Mouse (Mus musculus): Measurements from ENCODE around the gene Rd3l.

DNA sequence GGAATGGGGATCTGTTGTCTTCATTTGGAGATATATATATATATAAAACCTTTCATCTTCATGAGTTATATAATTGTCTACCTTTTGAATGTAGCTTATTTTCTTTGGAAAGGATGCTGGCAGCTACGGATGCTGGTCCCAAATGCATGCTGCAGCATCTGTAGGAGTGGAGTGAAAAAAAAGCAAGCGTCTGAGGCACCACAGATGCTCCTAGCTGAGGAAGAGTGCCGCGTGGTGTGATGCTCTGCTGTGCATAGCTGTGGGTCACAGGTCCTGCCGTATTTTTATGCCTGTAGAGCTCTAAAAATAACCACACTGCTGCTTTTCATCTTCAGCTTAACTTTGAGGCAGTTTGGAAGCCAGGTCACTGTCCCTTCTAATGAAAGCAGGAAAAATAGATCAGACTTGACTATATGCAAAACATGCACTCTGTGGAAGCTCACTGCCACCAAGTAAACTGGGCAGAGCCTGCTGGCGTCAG lies at the start of gene Rd3l:
- TF ChIP-seq CTCF (IDR thresholded peaks at IDR 0.05; ENCODE audit: low read depth, low read length): no peak
- no peak for TF ChIP-seq GATA1 (IDR thresholded peaks at IDR 0.05; ENCODE audit: borderline replicate concordance, low read length)
- no peak for TF ChIP-seq POLR2AphosphoS5 (IDR thresholded peaks at IDR 0.05; ENCODE audit: insufficient replicate concordance, low read depth, low read length)

Measured in G1E (cell line).